Mouse (Mus musculus) fat pad, adult 2 months (tissue): ENCODE results near the gene Hoxb8.

ENCODE experiments used
- DNase-seq: peaks from one replicate; pipeline ENCODE4 v3.0.0-alpha.2; 2011; ENCODE audit warnings: low read depth, low spot score; ENCODE audit errors: extremely low read depth

Gene Hoxb8

DNA sequence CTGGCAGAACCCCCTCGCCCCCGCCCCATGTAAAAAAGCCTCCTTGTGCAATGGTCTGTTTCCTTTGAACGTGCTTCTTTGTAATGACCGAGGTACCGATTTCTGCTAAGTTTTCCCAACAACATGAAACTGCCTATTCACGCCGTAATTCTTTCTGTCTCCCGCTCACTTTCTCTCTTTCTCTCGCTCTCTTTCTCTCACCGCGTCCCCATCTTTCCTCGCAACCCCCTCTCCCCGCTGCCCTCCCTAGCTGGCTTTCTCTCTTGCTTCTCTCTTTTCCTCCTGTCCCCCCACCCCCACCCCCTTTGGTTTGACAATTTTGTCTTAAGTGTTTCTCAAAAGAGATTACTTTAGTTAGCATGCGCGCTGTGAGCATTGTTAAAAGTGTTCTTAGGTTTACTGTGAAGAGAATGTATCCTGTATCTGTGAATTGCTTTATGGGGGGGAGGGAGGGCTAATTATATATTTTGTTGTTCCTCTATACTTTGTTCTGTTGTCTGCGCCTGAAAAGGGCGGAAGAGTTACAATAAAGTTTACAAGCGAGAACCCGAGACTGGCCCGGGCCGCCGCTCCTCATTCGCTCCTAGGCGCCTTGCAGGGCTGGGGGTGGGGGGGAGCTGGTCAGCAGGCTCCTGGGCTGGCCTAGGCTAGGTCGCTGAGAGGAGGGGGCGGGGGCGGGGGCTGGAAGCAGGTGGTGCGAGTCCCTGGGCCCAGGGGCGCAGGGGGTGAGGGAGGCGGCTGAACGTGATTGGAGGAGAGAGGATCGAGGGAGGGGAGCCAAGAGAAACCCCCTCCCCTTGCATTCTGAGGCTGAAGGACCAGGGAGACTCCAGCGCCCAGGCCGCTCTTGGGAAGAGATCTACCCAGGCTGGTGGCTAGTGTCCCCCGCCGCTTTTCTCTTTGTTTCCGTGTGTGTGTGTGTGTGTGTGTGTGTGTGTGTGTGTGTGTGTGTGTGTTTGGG is 3.3 kb downstream of the Hoxb8 start:
- no peak for DNase-seq

DNA sequence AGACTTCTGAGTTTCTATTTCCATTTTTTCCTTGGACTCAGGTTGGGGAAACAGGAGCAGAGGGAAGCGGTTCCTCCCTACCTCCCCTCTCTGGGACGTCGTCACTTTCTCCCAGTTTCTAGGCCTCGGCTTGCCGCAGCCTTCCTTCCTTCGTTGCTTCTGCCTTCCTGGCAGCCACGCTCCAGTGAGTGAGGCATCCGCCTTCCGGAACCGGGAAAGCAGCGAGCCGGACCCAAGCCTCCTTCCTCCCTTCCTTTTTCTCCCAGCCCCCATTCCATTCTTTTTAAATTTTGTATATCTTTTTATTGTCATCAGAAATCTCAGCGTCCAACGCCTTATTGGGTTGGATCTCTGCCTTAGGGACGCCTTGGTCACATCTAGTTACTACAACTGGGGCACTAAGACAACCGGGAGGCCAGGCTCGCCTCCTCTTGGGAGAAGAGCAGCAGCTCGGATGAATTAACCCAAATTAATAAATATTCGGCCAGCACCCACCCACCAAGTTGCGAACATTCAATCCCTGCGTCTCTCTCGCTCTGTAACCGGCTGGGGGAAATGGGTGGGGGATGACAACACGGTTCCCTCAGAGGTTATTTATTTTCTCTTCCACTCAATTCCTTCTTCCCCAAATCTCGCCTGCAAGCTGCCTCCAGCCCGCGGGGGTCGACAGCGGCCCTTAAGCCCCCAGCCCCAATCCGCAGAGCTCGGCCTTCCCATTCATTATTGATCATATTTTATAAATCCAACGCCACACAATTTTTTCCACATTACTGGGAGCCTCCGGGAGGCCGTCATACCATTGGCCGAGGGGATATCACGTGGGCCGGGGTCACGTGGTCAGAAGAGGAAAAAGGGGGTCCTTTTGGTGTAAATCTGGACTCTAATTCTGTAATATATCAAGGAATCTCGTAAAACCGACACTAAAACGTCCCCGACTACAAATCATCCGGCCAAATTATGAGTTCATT is 4.3 kb downstream of the Hoxb8 start, which contains the start of gene Hoxb7:
Gene Hoxb7 (plus strand): TSS at position 853 of the 968 bp plus-strand sequence.
- DNase-seq: no peak

DNA sequence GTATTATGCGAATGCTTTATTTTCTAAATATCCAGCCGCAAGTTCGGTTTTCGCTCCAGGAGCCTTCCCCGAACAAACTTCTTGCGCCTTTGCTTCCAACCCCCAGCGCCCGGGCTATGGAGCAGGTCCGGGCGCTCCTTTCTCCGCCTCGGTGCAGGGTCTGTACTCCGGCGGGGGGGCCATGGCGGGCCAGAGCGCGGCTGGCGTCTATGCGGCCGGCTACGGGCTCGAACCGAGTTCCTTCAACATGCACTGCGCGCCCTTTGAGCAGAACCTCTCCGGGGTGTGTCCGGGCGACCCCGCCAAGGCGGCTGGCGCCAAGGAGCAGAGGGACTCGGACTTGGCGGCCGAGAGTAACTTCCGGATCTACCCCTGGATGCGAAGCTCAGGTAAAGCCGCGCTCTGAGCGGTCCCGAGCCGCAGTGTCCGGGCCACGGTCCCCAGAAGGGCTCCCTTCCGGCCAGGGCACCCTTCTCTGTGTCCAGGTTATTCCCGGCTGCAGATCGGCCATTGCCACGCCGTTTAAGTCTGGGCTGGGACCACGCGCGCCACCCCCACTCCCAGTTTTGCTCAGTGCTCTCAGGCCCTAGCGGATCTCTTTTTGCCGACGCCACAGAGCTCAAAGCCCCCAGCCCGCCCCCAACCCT is 5.2 kb downstream of the Hoxb8 start:
- DNase-seq: no peak

DNA sequence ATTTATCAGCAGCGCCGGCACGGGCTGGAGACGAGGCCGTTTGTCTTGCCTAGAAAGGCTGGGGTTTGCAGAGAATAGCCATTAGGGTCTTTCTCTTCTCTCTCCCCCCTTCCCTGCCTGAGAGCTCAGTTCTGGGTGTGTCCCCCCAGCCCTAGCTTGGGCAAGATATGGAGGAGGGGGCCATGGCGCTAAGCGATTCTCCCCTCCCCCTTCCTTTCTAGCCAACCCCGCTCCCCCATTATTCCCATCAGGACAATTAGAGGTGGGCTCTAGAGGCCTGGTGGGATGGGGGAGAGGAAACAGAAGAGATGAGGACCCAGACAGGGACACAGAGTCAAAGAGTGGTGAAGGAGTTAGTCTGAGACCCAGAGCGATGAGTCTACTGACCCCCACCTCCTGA is 5.7 kb downstream of the Hoxb8 start:
- no peak for DNase-seq

DNA sequence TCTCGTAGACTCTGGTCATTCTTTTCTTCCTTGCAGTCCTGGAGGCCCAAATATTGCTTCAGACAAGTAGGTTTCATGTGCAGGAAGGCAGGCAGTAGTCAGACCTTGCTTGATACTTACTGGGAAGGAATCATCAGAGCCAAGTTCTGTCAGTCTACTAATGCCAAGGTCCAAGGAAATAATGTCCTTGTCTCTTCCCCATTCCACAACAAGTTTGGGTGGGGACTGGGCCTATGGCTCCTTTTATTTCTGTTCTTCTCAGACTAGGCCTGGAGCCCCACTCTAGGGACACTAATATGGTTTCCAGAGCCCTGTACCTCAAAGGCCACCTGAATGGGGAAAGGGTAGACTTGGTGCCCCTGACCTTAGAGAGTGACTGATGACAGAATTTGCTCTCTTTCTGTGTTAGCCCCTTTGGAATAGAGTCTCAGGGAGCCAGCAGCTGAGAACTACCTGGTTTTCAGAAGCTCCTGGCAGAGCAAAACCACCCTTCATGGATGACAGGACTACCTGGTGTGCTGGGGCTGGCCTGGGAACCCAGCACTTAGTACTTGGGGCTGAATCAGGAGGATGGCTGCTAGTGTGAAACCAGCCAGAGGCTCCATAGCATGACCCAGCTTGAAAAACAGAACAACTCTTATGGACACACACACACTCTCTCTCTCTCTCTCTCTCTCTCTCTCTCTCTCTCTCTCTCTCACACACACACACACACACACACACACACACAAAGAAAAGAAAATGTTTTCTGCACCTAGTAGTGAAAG is 6.9 kb downstream of the Hoxb8 start:
- DNase-seq: no peak

DNA sequence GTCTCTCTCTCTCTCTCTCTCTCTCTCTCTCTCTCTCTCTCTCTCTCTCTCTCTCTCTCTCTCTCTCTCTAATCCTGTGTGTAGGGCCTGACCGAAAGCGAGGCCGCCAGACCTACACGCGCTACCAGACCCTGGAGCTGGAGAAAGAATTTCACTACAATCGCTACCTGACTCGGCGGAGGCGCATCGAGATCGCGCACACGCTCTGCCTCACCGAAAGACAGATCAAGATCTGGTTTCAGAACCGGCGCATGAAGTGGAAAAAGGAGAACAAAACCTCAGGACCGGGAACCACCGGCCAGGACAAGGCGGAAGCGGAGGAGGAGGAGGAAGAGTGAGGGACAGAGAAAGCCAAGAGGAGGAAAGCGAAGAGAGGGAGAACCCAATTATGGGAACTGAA is 7.6 kb downstream of the Hoxb8 start:
- DNase-seq: no peak

DNA sequence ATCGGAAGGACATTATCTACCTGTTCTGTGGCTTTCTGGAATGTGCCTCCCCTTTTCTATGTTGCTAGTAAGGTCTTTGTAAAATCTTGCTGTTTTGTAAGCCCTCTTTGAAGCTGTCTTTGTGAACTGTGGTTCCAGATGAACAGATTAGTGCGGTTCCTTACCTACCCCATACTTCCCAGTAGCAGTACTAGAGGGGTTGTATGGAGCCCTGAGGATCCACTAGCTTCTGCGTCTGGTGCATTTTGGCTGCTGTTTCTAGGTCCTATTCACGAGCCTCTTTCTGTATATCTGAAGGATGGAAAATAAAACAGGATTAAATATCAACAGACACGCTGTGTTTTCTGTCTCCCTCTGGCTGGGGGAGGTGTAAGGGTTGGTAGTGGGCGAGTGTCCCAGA is 8.1 kb downstream of the Hoxb8 start:
- no peak for DNase-seq

DNA sequence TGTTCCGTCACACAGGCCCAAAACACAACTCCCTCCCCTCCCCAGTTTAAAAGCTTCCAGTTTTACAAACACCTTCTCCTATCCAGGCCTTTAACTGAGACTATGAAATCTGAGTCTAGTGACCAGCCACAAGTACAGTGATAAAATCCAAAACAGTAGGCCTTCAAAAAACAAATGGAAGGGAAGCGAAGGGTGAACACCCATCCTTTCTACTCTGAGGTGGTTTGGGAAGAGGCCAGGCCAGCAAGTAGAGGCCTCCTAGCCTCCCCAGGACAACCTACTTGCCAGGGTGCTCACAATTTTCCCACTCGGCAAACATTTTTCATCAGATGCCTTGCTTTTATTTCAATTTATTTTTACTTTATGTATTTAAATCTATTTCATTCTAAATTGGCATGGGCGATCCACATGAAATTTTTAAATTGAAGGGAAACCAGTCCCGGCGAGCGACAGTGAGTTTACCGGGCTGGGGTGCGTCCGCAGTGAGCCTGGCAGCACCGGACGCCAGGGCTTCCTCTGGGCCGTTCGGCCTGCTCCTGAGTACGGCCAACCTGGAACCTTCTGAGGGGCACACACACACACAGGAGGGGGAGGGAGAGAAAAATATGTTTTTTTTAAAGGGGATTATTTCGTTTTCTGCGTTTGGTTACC is 9.1 kb downstream of the Hoxb8 start:
- no peak for DNase-seq

DNA sequence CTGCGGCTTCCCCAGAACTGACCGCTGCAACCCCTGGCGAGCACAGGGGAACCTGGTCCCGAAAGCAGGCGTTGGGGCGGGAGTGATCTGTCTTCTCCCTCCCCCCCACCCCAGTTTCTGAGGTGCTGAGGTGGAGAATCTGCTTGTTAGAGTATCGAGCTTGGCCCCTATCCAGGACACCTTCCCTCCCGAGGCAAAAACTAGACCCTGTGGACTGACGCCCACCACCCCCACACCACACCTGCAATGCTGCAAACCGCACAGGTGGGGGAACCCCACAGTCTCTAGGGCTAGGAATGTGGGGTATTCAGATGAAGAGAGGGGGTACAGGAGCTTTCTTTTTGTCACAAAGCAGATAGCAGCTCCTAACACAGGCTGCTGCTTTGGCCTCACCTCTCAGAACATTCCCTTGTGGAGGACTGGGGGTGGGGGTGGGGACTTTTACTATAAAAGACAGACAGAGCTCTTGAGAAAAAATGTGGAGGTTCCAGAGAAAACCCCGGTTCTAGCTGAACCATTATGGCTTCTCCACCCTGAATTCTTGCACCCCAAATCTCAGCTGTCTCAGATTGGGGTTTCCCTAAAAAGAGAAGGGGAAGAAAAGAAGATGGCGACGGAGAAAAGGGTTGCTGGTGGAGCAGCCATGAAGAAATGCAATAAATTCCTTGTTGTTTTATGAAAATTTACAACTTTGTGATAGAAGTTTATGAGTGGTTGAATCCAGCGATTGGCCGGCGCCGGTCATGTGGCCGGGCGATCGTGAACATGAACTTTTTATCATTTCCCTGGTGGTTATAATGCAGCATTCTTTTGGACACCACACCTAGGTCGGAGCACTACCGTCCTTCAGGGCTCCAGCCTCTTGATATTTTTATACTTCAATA is 10.2 kb downstream of the Hoxb8 start, which contains the start of gene Hoxb6:
Gene Hoxb6 (plus strand): TSS at position 796 of the 884 bp plus-strand sequence.
- no peak for DNase-seq

DNA sequence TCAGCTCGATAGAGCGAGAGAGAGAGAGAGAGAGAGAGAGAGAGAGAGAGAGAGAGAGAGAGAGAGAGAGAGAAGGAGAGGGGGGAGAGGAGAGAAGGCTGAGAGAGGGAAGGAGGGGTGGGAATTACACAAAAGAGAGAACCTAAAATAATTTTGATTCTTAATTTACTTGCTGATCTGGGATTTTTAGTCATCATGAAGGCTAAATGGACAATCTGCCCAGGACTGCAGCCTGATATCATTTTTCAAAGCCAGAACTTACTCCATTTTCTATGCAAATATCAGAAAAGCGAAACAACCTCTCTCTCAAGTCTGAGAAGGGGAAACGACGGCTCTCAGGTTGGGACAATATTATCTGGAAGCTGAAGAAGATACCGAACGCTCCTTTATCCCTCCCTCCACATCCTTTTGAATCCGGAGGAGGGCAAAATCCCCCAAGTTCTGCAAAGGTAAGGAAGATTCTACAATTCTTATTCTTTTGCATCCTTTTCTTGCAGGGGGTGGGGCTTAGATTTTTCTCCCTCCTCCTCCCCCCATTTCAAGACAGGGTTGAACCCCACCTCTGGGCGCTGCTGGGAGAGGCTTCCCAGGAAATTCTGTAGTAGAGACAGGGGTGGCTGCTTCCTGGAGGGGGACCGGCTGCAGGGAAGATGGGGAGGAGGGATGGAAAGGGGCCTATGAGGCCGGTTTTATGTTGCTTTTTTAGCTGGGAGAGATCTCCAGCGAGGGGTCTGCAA is 11.0 kb downstream of the Hoxb8 start:
- DNase-seq: no peak

DNA sequence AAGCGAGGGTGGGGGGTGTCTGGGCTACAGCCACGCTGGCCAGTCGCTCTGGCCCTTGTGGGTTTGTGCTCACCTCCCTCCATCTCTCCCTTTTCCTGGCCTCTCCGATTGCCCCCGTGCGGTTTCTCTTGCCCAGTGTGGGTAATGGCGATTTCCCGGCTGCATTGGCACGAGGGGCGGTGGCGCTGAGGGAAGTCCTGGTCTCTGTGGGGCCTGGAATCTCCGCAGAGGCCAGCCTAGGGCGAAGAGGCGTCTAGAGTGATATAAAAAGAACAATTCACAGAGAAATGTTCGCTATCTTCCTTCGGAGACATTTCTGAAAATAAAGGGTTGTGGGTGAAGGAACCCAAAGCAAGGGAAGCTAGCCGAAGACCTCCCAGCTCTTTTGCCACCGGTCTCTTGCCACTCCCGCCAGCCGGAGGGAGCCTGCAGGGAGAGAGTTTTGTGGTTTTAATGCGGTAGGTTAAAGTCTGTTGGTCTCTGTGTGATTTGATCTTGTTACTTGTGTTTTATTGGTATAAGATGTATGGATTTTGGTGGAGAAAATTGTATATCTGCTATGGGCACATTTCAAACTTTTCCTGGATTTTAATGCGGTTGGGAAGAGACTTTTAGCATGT is 11.7 kb downstream of the Hoxb8 start:
- no peak for DNase-seq

DNA sequence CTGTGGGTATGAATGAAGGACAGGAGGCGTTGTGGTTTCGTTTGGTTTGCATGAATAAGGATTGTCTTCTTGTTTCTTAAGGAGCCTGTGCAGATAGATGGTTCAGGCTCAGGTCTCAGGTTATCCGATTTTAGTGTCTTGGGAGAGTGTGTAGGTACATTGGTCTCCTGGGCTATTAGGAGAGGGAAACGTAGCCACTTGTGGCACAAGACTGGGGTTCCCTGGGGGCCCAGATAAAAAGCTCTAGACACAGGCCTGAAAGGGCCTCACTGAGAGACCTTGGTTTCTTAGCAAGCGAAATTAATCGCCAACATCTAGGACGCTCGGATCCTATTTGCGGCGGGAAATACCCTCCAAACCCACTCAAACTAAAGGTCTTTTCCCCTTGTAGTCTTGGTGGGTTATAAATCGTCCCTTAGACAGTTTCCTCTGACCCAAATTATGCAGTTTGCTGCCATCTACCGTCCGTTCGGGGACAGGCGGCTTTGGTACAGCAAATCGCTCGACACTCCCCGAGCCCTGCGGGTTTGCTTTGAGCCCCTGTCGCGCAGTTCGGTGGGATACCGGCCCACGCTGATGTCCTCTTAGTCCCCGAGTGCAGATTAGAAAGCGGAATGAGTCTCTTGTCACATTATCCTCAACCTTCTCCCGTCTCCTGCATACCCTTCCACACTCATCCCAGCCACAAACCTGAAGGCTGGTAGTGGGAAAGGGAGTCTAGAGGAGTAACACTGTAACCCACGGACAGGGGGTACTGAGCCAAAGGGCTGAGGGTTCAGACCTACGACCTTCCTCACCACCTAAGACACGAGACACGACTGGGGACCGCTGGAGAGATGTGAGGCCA is 12.8 kb downstream of the Hoxb8 start:
- DNase-seq: no peak

DNA sequence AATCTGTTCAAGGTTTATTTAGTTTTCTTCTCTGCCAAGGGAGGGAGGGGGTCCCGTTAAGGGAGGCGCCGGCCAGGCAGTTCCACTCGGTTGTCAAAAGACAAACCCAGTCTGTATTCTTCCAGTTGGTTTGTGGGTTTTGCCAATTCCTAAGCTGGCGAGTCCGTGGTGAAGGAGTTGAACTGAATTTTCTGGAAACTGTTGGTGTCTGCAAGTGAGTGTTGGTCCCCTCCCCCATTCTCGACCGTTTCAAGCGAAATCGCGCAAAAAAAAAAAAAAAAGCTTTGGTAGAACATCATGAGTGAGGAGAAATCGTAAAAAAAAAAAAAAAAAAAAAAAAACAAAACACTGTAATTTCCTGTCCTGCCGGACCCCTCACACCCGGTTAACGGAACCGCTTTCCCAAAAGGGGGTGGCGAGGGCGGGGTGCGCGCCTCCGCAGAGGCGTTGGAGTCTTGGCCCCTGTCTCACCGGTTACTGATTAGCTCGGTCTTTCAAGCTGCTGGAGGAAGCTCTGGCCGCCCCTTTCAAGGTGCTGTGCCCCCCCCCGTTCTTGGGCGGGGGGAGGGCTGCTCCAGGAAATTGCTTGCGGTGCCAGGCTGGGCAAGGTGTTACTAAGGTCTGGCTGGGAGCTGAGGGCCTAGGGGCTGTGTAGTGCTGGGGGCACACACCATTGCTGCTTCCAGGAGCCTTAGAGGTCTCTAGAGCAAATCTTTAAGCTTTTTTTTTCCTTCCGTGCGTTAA is 13.6 kb downstream of the Hoxb8 start:
- DNase-seq: no peak

DNA sequence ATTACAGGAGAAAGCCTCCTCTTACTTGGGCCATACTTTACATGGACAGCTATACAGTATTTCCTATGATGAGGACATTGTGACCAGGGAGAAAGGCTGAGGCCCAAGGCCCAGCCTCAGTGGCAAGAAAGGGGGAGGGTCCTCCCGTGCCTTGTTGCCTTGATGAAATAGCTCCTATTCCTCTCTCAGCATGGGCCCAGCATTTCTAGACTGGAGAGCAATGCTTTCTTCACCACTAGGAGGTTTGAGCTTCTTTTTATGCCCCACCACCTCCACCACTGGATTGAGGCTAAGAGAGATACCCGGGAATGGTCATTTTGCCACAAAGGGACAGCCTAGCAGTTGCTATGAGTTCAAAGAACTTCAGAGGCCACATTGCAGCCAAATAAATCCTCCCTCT is 15.3 kb downstream of the Hoxb8 start:
- no peak for DNase-seq

DNA sequence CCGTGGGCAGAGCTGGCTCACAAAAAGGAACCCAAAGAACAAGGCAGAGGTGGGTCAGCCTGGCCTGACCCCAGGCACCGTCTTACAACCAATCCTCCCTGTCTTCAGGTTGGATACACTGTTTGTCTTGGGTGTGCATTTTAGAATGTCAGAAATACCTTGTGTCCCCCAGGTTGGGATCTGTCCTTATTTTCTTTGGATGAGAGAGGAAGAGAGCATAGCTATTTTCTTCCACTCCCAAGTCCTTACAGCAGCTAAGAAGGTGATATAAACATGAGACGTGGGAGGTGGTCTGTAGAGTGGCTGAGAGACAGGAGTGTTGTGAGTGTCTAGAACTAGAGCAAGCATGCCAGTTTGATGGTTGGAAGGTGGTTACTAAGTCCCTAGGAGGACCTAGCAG is 15.7 kb downstream of the Hoxb8 start:
- DNase-seq: no peak
